Mouse (Mus musculus) spleen, adult 12 weeks (tissue): Measurements from ENCODE around the gene E030018B13Rik.

Experiments used
- DNase-seq: peaks from one replicate; pipeline ENCODE4 v3.0.0; 2022; ENCODE audit warnings: low spot score

The E030018B13Rik gene

GRCm38 (mm10) chr7:63916268-63916907 lies at the start of gene E030018B13Rik:
Gene E030018B13Rik (plus strand): TSS chr7:63916857.
- no peak for DNase-seq

- DNase-seq = no peak
Measured at GRCm38 (mm10) chr7:63868356-63868918, 48.2 kb upstream of the E030018B13Rik start.

DNA sequence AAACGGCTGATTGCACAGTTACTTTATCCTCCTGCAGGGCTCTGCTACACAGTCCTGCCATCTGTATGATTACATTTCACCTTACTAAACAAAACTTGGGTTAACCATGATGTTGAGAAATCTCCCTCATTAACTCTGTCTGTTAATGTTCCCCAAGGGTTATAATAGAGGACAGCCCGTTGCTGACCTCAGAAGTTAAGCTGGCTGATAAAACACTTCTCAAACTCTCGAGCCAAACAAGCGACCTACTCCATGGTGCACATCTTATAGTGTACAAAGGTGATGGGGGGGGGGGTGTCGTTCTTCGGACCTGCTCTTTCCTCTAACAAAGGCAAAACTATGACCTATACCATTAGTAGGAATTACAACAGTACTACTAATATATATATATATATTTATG lies 45.0 kb upstream of the E030018B13Rik start:
- DNase-seq = no peak

DNA sequence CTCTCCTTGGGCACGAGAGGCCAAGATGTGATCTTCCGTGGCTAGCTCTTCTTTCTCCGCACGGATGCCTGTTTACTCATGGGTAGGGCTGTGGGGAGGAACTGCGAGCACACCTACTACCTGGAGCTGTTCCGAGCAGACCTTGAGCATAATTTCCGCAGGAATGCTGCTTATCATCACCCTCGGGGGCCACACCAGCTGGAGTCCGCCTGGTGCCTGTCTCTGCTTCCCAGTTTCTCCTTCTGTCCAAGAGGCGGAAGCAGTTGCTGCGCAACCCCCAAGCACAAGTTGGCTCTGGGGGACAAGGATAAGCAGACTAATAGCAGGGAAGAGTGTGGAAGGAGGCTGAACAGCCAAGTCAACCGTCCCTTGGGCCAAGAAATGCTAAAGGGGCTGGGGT lies 42.8 kb upstream of the E030018B13Rik start:
- DNase-seq = no peak

- no peak for DNase-seq
Measured at GRCm38 (mm10) chr7:63875686-63876085, 41.0 kb upstream of the E030018B13Rik start.

GRCm38 (mm10) chr7:63876640-63877039 lies 40.0 kb upstream of the E030018B13Rik start:
- DNase-seq = no peak

DNA sequence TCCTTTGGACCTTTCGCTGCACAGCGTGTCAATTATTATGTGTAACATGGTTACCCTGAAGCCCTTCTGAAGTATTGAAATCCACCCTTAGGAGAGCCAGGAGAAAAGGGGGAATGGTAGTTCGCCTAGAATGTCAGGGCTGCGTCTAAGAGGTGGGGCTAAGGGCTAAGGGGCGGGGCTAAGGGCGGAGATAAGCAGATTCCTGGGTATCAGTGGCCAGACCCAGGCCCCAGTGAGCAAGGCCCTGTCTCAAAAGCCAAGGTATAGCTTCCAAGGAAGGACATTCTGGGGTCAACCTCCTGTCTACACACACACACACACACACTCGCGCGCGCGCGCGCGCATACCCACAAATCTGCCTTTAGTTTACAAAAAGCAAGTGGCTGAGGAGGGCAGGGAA lies 39.0 kb upstream of the E030018B13Rik start:
- DNase-seq = no peak

DNA sequence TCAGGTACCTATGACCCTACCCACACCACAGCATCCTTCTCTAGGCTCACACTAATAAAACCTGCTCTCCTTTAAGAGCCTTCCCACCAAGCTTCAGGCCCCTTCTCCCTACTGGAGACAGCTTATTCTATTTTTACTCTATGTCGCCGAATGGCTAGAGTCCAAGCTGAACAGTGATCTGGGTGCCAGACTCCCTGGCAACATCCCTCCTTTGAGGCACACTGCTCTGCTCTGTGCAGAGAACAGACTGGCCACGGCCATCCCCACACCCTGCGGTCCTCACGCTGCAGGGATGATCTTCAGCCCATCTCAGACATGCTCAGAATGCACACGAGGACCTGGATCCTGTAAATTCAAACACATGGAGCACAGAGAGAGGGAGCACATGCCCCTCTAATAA lies 37.1 kb upstream of the E030018B13Rik start:
- no peak for DNase-seq

GRCm38 (mm10) chr7:63882739-63883138 lies 33.9 kb upstream of the E030018B13Rik start:
- no peak for DNase-seq

GRCm38 (mm10) chr7:63885025-63885424 lies 31.6 kb upstream of the E030018B13Rik start:
- no peak for DNase-seq

DNA sequence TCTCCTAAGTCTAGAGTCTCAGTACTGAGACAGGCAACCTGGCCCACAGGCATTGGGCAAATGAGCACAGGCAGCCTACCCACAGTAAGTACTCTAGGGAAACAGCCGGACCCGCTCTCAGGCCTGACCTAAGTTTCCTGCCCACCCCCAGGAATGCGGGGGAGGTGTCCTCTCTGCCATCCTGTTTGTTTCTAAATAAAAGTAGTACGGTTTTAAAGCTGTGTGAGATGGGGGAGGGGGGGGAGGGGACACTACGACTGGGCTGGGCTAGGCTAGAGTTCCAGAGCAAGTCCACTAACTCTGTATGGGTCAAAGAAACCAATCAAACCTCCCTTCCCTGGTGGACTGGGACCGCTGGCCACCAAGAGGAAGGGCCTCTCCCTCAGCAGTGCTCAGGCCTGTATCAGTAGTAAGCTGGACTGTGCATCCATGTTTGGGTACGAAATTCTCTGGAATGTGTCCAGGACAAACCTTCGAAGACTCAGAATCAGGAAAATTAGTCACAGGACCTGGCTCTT lies 29.6 kb upstream of the E030018B13Rik start:
- no peak for DNase-seq

- DNase-seq = no peak
Measured at GRCm38 (mm10) chr7:63887602-63888123, 29.0 kb upstream of the E030018B13Rik start.

DNA sequence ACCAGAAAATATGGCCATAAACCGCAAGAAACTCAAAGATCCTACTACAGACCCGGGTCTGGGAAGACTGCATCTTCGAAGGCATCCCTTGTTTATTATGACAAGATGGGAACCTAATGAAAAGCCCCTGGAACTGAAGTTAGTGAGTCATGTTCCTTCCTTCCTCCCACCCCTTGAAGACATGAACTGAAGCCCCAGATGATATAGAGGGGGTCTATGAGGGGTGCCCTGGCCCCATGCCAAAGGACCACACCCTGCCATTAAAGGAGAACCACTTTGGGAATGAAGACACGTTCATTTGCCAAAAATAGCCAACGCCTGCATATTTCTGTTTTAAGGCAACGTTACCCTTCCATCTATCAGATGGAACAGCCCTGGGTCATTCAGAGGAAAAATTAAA lies 28.0 kb upstream of the E030018B13Rik start:
- no peak for DNase-seq

DNA sequence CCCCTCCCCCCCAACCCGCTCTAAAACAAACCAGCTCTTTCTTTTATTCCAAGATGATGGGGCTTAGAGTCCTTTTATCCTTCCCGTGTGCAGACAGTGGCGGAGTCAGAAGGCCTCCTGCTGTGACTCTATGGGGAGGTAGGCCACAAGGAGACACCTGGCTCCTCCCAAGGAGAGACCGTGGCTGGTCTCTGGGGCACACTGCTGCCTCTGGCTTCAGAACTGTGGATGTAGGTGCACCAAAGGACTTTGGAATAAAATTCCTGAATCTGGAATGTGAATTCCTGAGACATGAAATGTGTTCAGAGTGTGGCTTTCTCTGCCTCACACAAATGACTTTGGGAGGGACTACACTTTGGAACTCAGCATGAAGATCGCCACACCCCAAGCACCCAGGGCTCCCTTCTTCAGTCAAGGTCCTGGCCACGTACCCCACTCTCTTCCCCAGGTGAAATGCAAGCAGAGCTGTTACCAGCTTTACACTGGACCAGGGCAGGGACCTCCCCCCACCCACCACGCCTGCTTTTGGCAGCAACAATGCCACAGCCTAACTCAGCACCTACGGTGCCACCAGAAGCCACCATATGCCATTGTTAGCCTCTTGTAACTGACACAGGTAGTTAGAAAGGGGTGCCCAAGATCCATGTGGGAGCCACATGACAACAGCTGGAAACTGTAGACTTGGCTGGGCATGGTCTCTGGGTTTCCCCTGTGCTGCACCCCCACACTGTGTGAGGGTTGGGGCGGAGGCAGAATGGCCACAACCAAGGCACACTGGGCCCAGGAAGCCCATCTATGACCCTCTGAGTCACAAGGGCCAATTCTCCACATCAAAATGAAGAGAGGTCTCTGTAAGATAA lies 27.3 kb upstream of the E030018B13Rik start:
- DNase-seq = no peak

GRCm38 (mm10) chr7:63891488-63892075 lies 25.1 kb upstream of the E030018B13Rik start:
- DNase-seq = no peak

DNA sequence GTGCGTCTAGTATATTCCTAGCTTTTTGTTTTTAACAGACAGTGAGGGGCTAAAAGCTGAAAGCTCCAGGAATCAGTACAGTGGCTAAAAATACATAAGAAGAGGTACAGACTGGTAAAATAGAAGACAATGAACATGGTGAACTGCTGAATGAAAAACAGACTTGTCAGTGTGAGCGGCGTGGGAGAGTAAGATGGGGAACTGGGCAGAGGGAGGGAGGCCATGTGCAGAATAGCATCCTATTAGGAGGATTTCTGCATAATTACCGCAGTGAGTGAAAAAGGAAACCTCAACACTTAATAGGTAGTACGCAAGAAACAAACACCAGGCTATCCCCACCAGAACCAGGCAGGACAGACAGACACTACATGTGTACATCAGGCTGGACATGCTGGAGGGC lies 23.5 kb upstream of the E030018B13Rik start:
- DNase-seq = no peak

DNA sequence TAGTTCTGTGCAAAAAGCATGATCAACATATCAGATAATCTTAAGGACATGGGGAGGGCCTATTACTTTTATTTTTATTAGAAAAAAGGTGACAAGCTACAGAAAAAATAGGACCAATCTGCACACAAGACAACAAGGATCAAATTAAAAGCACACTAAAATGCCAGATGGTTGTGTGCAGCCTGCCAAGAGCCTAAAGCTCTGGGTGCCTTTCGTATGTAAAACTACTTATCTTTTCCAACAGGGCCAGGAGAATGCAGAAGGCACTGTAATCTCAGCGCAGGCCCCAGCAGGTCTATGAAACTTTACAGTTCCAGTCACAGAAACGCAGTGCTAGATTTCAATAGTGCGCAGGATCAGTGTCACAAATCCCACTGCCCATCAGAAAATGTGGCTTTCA lies 22.9 kb upstream of the E030018B13Rik start:
- no peak for DNase-seq

DNA sequence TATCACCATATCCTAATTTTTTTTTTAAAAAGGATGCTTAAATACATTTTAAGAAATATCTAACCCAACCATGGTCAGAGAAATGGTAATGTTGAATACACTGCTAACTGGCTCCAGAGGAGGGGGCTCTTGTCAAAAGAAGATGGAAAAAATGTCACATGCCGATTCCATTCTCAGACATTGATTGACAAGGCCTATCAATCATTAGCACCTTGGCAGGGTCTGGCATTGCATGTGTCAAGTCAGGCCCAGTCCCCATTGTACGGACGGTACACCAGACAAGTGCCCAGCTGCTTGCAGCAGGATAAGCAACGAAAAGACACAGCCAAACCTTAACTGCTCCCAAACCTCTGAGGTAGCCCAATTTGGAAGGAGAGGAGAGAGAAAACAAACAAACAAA lies 22.0 kb upstream of the E030018B13Rik start:
- no peak for DNase-seq

- no peak for DNase-seq
Measured at GRCm38 (mm10) chr7:63895223-63895622, 21.4 kb upstream of the E030018B13Rik start.

- DNase-seq = no peak
Measured at GRCm38 (mm10) chr7:63896276-63896967, 20.2 kb upstream of the E030018B13Rik start.

GRCm38 (mm10) chr7:63896968-63897468 lies 19.6 kb upstream of the E030018B13Rik start:
- DNase-seq = peak; percentile 56
